Mouse (Mus musculus) c-Kit-negative CD71-positive TER-119-positive erythroid progenitor cells, embryonic 14.5 days (primary cell): Measurements from ENCODE around the gene Ssrp1.

Experiments
- DNase-seq: peaks from one replicate; pipeline ENCODE4 v3.0.0-alpha.2; 2013; ENCODE audit warnings: low read depth, low spot score

Ssrp1 gene

GRCm38 (mm10) chr2:85037047-85038026, at the start of gene Ssrp1, which contains the start of gene P2rx3:
TSS of gene Ssrp1 (plus strand) at chr2:85037234.
TSS of gene P2rx3 (minus strand) at chr2:85037462.
- DNase-seq: peak; percentile 85

- no peak for DNase-seq
These were observed 49.1 kb upstream of the Ssrp1 start, which contains the start of gene Prg3 for GRCm38 (mm10) chr2:84987930-84988329. TSS of gene Prg3 (plus strand) at chr2:84988215.

- no peak for DNase-seq
These were observed 40.7 kb upstream of the Ssrp1 start for GRCm38 (mm10) chr2:84996376-84996775.

- no peak for DNase-seq
These were observed 37.4 kb upstream of the Ssrp1 start for GRCm38 (mm10) chr2:84999486-85000181.

- DNase-seq: no peak
These were observed 35.5 kb upstream of the Ssrp1 start for GRCm38 (mm10) chr2:85001497-85001896.

- DNase-seq: no peak
These were observed 34.5 kb upstream of the Ssrp1 start for GRCm38 (mm10) chr2:85002575-85002974.

- no peak for DNase-seq
These were observed 32.7 kb upstream of the Ssrp1 start for GRCm38 (mm10) chr2:85004341-85004740.

GRCm38 (mm10) chr2:85006600-85006999, 30.4 kb upstream of the Ssrp1 start:
- no peak for DNase-seq

GRCm38 (mm10) chr2:85007729-85008128, 29.3 kb upstream of the Ssrp1 start:
- peak; percentile 43 for DNase-seq

GRCm38 (mm10) chr2:85009212-85009611, 27.8 kb upstream of the Ssrp1 start:
- DNase-seq: no peak

GRCm38 (mm10) chr2:85011906-85012604, 25.0 kb upstream of the Ssrp1 start:
- peak; percentile 77 for DNase-seq

- DNase-seq: no peak
These were observed 24.4 kb upstream of the Ssrp1 start for GRCm38 (mm10) chr2:85012679-85013078.

- DNase-seq: no peak
These were observed 23.0 kb upstream of the Ssrp1 start for GRCm38 (mm10) chr2:85013826-85014587.

GRCm38 (mm10) chr2:85014588-85014982, 22.4 kb upstream of the Ssrp1 start:
- no peak for DNase-seq

- DNase-seq: no peak
These were observed 15.0 kb upstream of the Ssrp1 start for GRCm38 (mm10) chr2:85022043-85022442.

GRCm38 (mm10) chr2:85026178-85026577, 10.9 kb upstream of the Ssrp1 start:
- DNase-seq: no peak

GRCm38 (mm10) chr2:85027281-85027680, 9.8 kb upstream of the Ssrp1 start:
- DNase-seq: no peak

- no peak for DNase-seq
These were observed 7.1 kb upstream of the Ssrp1 start for GRCm38 (mm10) chr2:85029897-85030296.

- DNase-seq: no peak
These were observed 6.0 kb upstream of the Ssrp1 start for GRCm38 (mm10) chr2:85030989-85031388.

- no peak for DNase-seq
These were observed 3.9 kb upstream of the Ssrp1 start for GRCm38 (mm10) chr2:85033121-85033520.

- DNase-seq: no peak
These were observed 2.9 kb upstream of the Ssrp1 start for GRCm38 (mm10) chr2:85034169-85034568.
